Mouse (Mus musculus) thymus, adult 2 months (tissue): ENCODE measurements around the gene Scube3. TPM values are rescaled to one million over a fixed set of nuclear protein-coding genes. Genes with fewer than 3 reads are reported as not detected.

Experiments used
- DNase-seq: peaks from one replicate; pipeline ENCODE4 v3.0.0; 2021
- H3K27ac ChIP-seq: fragments of 200-500 bp; 2 replicates; pipeline ENCODE4 v1.5.1; 2012; ENCODE audit warnings: low read length, control low read depth; ENCODE audit not compliant: control insufficient read depth, insufficient read depth
- H3K27me3 ChIP-seq: fragments of 200-500 bp; 2 replicates; pipeline ENCODE4 v1.6.1; 2012; ENCODE audit warnings: mild to moderate bottlenecking, low read length, moderate library complexity, mixed read lengths; ENCODE audit not compliant: control insufficient read depth, insufficient read depth
- H3K36me3 ChIP-seq: fragments of 200-500 bp; 2 replicates; pipeline ENCODE4 v1.6.1; 2012; ENCODE audit warnings: mild to moderate bottlenecking, low read length, moderate library complexity; ENCODE audit not compliant: control insufficient read depth, insufficient read depth
- H3K4me1 ChIP-seq: fragments of 200-500 bp; replicated peaks from 2 replicates; pipeline ENCODE4 v1.6.1; 2012; ENCODE audit warnings: low read length; ENCODE audit not compliant: control insufficient read depth, insufficient read depth
- H3K4me3 ChIP-seq: fragments of 200-500 bp; 2 replicates; pipeline ENCODE4 v1.5.1; 2012; ENCODE audit warnings: mild to moderate bottlenecking, low read length, control low read depth, moderate library complexity; ENCODE audit not compliant: control insufficient read depth, insufficient read depth
- CTCF ChIP-seq: fragments of 200-500 bp; IDR thresholded peaks from 2 replicates; pipeline ENCODE4 v1.5.1; 2012; ENCODE audit warnings: mild to moderate bottlenecking, control low read depth, low read length, moderate library complexity, borderline replicate concordance; ENCODE audit not compliant: control insufficient read depth, poor library complexity, insufficient read depth; ENCODE audit errors: extremely low read depth
- POLR2A ChIP-seq: fragments of 200-500 bp; IDR thresholded peaks from 2 replicates; pipeline ENCODE4 v1.6.1; 2012; ENCODE audit warnings: mild to moderate bottlenecking, low read length, control low read depth, moderate library complexity; ENCODE audit not compliant: control insufficient read depth, poor library complexity, insufficient read depth; ENCODE audit errors: extremely low read depth
- WGBS: fragments of 180-500 bp; shearing (Covaris S2); methylation state at CpG from one replicate; pipeline ENCODE4 v1.1.7; 2018; 5-methylcytosine and 5-hydroxymethylcytosine counted together
- polyA plus RNA-seq: library from polyadenylated mRNA; depleted of rRNA; stranded (reverse); fragments of >200 nt; gene quantifications from 2 replicates; pipeline ENCODE4 v1.2.3, GENCODE M21; 2012

Scube3 gene
- polyA plus RNA-seq, 1 experiment: 1.6 TPM

- Histone ChIP-seq H3K4me3 (no peak overlapping the region), H3K27ac (no peak overlapping the region), H3K27me3 (no peaks in the 10 kb centered on the region), H3K36me3 (no peaks in the 10 kb centered on the region), H3K4me1 (no peaks in the 10 kb centered on the region)
- TF ChIP-seq CTCF (peak; percentile 91), POLR2A (no peak)
- DNase-seq: peak; percentile 80
- WGBS: 20% methylated on average over 6 of the region's 6 CpGs
Observed at GRCm38 (mm10) chr17:28163666-28164065, 21.7 kb downstream of the Scube3 start.

- Histone ChIP-seq H3K27ac (peak overlapping the region; percentile 33; the same call in 1 of the 2 replicates), H3K27me3 (no peaks in the 10 kb centered on the region), H3K4me3 (no peak overlapping the region), H3K4me1 (peaks cover 30% of the 10 kb centered on the region), H3K36me3 (no peaks in the 10 kb centered on the region)
- TF ChIP-seq POLR2A (no peak), CTCF (no peak)
- 58% methylated on average over 6 of the region's 6 CpGs for WGBS
- DNase-seq: peak; percentile 49
Observed at GRCm38 (mm10) chr17:28170460-28171305, 28.7 kb downstream of the Scube3 start.

- Histone ChIP-seq H3K27me3 (no peaks in the 10 kb centered on the region), H3K27ac (no peak overlapping the region), H3K4me3 (no peak overlapping the region), H3K36me3 (no peaks in the 10 kb centered on the region), H3K4me1 (peaks cover 38% of the 10 kb centered on the region)
- WGBS: 88% methylated on average over 9 of the region's 9 CpGs
- DNase-seq: no peak
- TF ChIP-seq POLR2A (no peak), CTCF (no peak)
Observed at GRCm38 (mm10) chr17:28172690-28173089, 30.7 kb downstream of the Scube3 start.

- H3K4me1 ChIP-seq: peaks cover 18% of the 10 kb centered on the region
- no peak for TF ChIP-seq CTCF
- TF ChIP-seq POLR2A: peak; percentile 53; the same call in 1 of the 2 replicates
- no peaks in the 10 kb centered on the region for H3K27me3 ChIP-seq
- no peak within 1 kb of the TSS for H3K27ac ChIP-seq
- DNase-seq: peak; percentile 90
- WGBS: under 1% methylated on average over 78 of the region's 82 CpGs
- H3K4me3 ChIP-seq: peak within 1 kb of the TSS; percentile 71
- H3K36me3 ChIP-seq: no peaks in the 10 kb centered on the region
Observed at GRCm38 (mm10) chr17:28176775-28177539, 35.0 kb downstream of the Scube3 start, which contains the start of gene Zfp523. TSS of gene Zfp523 (plus strand) at chr17:28177129.

- DNase-seq: no peak
- WGBS: 8% methylated on average over 17 of the region's 22 CpGs
- Histone ChIP-seq H3K36me3 (no peaks in the 10 kb centered on the region), H3K27ac (no peak overlapping the region), H3K4me3 (peak overlapping the region; percentile 71), H3K4me1 (peaks cover 12% of the 10 kb centered on the region), H3K27me3 (no peaks in the 10 kb centered on the region)
- no peak for TF ChIP-seq POLR2A
- TF ChIP-seq CTCF: no peak
Observed at GRCm38 (mm10) chr17:28177540-28178046, 35.7 kb downstream of the Scube3 start.

- H3K4me3 ChIP-seq: no peak overlapping the region
- H3K27me3 ChIP-seq: no peaks in the 10 kb centered on the region
- H3K36me3 ChIP-seq: no peaks in the 10 kb centered on the region
- WGBS: 83% methylated on average over 4 of the region's 4 CpGs
- DNase-seq: no peak
- H3K27ac ChIP-seq: no peak overlapping the region
- TF ChIP-seq POLR2A: no peak
- no peak for TF ChIP-seq CTCF
- peaks cover 17% of the 10 kb centered on the region for H3K4me1 ChIP-seq
Observed at GRCm38 (mm10) chr17:28180331-28180730, 38.4 kb downstream of the Scube3 start.
